In genomic region chr12:10562966-10563365, GRCm38 (mm10) we compare ENCODE assay signal across 13 mouse cellular contexts.
DNase-seq lines count a peak whose midpoint lies in the region.
"Had no signal": no experiment of that assay in that cellular context is flagged by ENCODE, and none has a peak within 500 bp of the region (broad histone marks: within the 10 kb centered on the region; RNA-seq: fewer than 3 reads in every experiment).

No protein-coding gene starts in this region.

- DNase-seq in gastrocnemius, adult 18-20 months (ENCODE audit: low spot score) = peak; percentile 7
- no peak for DNase-seq in gastrocnemius, adult 8-10 months (ENCODE audit: low spot score in 2 of 2)
- peak; percentile 49 for DNase-seq in 3T3-L1 (ENCODE audit: low read depth, low spot score)
- peak; percentile 30 for DNase-seq in adipocyte (ENCODE audit: low spot score)
- peak; percentile 32 for DNase-seq in skeletal muscle tissue, adult 2 months (ENCODE audit: low read depth, low spot score)
- no peak for DNase-seq in cerebellum, postnatal 36 days
- DNase-seq in retina, postnatal 1 day = no peak
- DNase-seq: adrenal gland, postnatal 10 days; cerebellum, adult 11 months; cerebellum, adult 8-10 months; cerebellum, postnatal 25 days; heart, adult 2 months; heart, postnatal 14 days had no signal

Comparison
In these comparisons a context has a peak if more than half of its experiments do, and no peak if none do; other contexts are left out.
1. DNase-seq: peak in gastrocnemius, adult 18-20 months (single experiment), 3T3-L1 (single experiment), adipocyte (single experiment) and skeletal muscle tissue, adult 2 months (single experiment); none in gastrocnemius, adult 8-10 months (0 of 2), cerebellum, postnatal 36 days (0 of 2) and retina, postnatal 1 day (single experiment).